Mouse (Mus musculus): ENCODE measurements around the gene Adam20.
"Not testable (repeated sequence)": the region's sequence is repeated elsewhere in the genome, so short reads cannot be mapped to it uniquely, and the experiment has no call there.

The Adam20 gene

DNA sequence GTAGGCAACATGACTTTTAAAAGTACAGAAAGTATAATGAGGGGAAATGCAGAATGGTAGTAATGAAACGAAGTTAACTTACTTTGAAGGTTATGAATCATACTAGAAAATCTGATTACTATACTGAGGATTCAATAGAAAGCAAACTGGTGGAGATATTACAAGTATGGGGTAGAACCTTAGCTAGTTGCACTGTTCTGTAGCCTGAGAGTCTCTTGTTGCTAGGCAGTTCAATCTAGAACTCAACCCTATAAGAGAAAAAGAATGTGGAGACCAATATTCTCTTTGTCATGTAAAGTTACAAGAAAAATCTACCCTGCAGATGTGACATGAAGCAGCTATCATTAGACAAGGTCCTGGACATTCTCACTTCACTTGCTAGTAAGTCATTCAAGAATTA lies at the start of gene Adam20:
Adam20 (plus strand) TSS at position 301 of the 400 bp plus-strand sequence.
- DNase-seq, result not testable (repeated sequence)

DNA sequence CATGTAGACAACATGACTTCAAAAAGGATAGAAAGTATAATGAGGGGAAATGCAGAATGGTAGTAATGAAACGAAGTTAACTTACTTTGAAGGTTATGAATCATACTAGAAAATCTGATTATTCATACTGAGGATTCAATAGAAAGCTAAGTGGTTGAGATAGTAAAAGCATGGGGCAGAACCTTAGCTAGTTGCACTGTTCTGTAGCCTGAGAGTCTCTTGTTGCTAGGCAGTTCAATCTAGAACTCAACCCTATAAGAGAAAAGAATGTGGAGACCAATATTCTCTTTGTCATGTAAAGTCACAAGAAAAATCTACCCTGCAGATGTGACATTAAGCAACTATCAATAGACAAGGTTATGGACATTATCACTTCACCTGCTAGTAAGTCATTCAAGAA lies 41.2 kb upstream of the Adam20 start, which contains the start of gene Adam25:
Adam25 (plus strand) TSS at position 301 of the 400 bp plus-strand sequence.
- DNase-seq, result not testable (repeated sequence)

DNA sequence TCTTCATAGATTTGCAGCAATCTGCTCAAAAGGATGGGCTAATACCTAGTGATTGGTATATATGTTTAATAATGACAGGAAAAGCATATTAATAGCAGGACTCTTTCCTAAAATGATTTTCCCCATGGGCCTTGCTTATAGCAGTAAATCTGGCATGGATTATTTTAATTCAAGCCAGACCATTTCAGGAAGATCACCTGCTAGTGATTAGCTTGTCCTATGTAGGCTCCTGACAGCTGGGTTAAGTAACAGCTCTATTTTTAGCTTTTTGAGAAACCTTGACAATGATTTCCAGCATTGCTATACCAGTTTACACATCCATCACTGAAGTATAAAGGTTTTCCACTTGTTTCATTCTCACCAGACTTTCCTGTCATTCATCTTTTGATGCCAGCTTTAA lies 9.8 kb upstream of the Adam20 start:
- no peak for DNase-seq

DNA sequence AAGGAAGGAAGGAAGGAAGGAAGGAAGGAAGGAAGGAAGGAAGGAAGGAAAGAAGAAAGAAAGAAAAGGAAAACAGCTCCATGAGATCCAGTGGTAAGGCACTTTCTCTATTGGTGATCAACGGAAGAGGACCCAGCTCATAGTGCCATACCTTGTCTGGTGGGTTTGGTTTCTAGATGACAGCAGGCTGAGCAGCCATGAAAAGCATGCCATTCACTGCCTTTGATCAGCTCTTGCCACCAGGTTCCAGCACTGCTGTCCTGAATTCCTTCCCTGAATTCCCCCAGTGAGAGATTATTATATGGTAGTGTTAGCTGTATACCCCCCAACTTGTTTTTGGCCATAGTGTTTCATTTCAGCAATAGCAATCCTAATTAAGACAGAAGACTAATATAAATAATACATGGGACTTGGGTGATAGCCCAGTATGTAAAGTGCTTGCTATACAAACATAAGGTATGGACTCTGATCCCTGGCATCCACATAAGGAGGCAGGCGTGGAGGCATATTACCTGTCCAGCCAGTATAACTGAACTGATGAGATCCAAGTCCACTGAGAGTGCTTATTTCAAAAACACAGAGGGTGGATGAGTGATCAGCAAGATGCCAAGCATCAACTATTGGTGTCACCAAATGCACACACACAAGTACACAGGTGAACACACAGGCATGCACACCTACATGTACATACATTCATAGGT lies 10.5 kb downstream of the Adam20 start:
- DNase-seq, result no peak

All from lung, postnatal 36 days (tissue).